Mouse (Mus musculus) olfactory bulb, adult 2 months (tissue): ENCODE data around the gene Igtp.

Experiments used
- CTCF ChIP-seq: fragments of 200-500 bp; IDR thresholded peaks from 2 replicates; pipeline ENCODE4 v1.5.1; 2012; ENCODE audit warnings: low read depth, mild to moderate bottlenecking, low read length, moderate library complexity; ENCODE audit not compliant: insufficient read depth
- POLR2A ChIP-seq: fragments of 200-500 bp; IDR thresholded peaks from 2 replicates; pipeline ENCODE4 v1.6.1; 2012; ENCODE audit warnings: mild to moderate bottlenecking, low read depth, low read length, moderate library complexity; ENCODE audit not compliant: insufficient read depth

DNA sequence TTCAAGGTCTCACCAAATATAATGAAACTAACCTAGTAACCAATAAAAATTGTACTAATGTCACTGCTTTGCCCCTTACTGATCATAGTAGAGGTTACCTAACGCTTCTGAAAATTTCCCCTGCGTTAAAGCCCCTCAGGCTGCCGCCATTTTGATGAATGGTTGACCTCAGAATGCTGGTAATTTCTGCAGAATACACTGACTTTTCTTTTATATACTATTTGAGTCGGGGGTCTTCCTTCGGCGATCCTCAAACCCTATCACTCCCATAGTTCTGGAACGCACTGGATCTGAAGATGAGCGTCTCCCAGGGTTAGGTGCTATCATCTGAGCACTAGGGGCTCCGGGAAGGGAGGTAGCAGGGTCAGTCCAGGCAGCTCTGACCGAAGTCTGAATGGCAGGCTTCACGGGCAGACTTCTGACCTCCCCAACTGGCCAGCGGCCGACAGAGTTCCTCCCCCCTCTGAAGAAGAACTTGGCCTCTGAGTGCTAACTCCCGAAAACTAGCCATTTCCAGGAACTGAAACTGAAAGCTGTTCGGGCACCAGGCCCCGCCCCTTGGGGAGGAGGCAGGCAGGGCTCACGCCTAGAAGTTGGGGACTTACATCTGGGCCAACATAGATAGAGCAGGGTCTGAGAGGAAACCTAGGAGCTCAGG, 15.2 kb downstream of the Igtp start:
- no peak for TF ChIP-seq CTCF
- no peak for TF ChIP-seq POLR2A
